Mouse (Mus musculus) bone marrow macrophage, adult 2 months (primary cell): ENCODE measurements around the gene Tmprss5.

ENCODE experiments used
- CTCF ChIP-seq: IDR thresholded peaks from 2 replicates; pipeline ENCODE4 v1.5.1; 2012; ENCODE audit warnings: low read depth, mild to moderate bottlenecking, low read length, moderate library complexity
- POLR2A ChIP-seq: IDR thresholded peaks from 2 replicates; pipeline ENCODE4 v1.6.1; 2012; ENCODE audit warnings: mild to moderate bottlenecking, low read depth, low read length, borderline replicate concordance

DNA sequence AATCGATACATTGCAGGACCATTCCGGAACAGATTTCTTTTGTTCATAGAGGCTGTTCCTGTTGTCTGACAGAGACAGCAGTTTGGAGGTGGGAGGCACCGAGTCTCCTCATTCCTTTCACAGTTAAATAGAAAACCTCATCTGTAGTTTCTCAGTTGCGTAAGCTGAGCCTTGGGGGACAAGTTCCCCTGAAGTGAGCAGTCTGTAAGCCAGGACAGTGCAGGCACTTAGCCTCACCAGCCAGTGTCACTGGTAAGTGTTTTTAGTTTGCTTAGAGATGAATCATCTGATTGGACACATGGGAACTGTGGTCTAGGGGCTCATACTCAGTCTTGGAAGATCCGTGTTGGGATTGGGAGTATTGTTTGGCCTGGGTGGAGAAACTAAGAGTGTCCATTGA, at the start of gene Tmprss5:
- TF ChIP-seq POLR2A = no peak
- TF ChIP-seq CTCF = no peak
